Mouse (Mus musculus) forebrain, embryonic 14.5 days (tissue): ENCODE measurements at regions not wholly inside any gene's neighbourhood (a gene's known extent, or its start where the extent isn't known, plus 50 kb on each side); places are given as distances from the start of the nearest gene placed in this dataset.

Experiments used
- ATAC-seq: fragments of 200-750 bp; cut with Nextera tagmentation; 2 replicates; pipeline ENCODE4 v1.8.0; 2017; ENCODE audit warnings: mild to moderate bottlenecking, moderate library complexity
- DNase-seq: peaks from one replicate; pipeline ENCODE4 v3.0.0-alpha.2; 2015; ENCODE audit warnings: low spot score
- H3K27ac ChIP-seq: fragments of 300-500 bp; sonication (generic); 2 replicates; pipeline ENCODE4 v1.5.1; 2014; ENCODE audit warnings: low read depth, mild to moderate bottlenecking, control low read depth, low read length, moderate library complexity
- H3K27me3 ChIP-seq: fragments of 300-500 bp; sonication (generic); replicated peaks from 2 replicates; pipeline ENCODE4 v1.6.1; 2014; ENCODE audit warnings: low read length, control low read depth, mixed read lengths; ENCODE audit not compliant: control insufficient read depth, insufficient read depth
- H3K36me3 ChIP-seq: fragments of 300-500 bp; sonication (generic); 2 replicates; pipeline ENCODE4 v1.6.1; 2014; ENCODE audit warnings: low read length, control low read depth; ENCODE audit not compliant: control insufficient read depth, insufficient read depth
- H3K4me1 ChIP-seq: fragments of 300-500 bp; sonication (generic); 2 replicates; pipeline ENCODE4 v1.6.1; 2014; ENCODE audit warnings: antibody characterized with exemption, low read length, control low read depth; ENCODE audit not compliant: control insufficient read depth, insufficient read depth
- H3K4me2 ChIP-seq: fragments of 300-500 bp; sonication (generic); 2 replicates; pipeline ENCODE4 v1.6.1; 2014; ENCODE audit warnings: mild to moderate bottlenecking, control low read depth, low read length
- H3K4me3 ChIP-seq: fragments of 300-500 bp; sonication (generic); 2 replicates; pipeline ENCODE4 v1.5.1; 2014; ENCODE audit warnings: low read depth, low read length, control low read depth
- H3K9ac ChIP-seq: fragments of 300-500 bp; sonication (generic); 2 replicates; pipeline ENCODE4 v1.6.1; 2014; ENCODE audit warnings: mild to moderate bottlenecking, low read length, control low read depth, moderate library complexity
- H3K9me3 ChIP-seq: fragments of 300-500 bp; sonication (generic); replicated peaks from 2 replicates; pipeline ENCODE4 v1.6.1; 2016; ENCODE audit warnings: low read length, control low read depth, mixed read lengths; ENCODE audit not compliant: control insufficient read depth
- WGBS: fragments of 180-500 bp; shearing (Covaris S2); extraction: QIAGEN DNeasy Blood & Tissue Kit; methylation state at CpG from one replicate; pipeline ENCODE4 v1.1.7; 2014; 5-methylcytosine and 5-hydroxymethylcytosine counted together

- Histone ChIP-seq H3K27ac (peak overlapping the region; percentile 63), H3K4me3 (no peak overlapping the region), H3K9me3 (no peaks in the 10 kb centered on the region), H3K36me3 (no peaks in the 10 kb centered on the region), H3K4me1 (peaks cover 35% of the 10 kb centered on the region), H3K27me3 (no peaks in the 10 kb centered on the region), H3K4me2 (no peak overlapping the region), H3K9ac (no peak overlapping the region)
- DNase-seq (peak; percentile 60), ATAC-seq (no peak)
- 34% methylated on average over 17 of the region's 17 CpGs for WGBS
Measured at GRCm38 (mm10) chr6:51060848-51061535, 371.5 kb upstream of the Nfe2l3 start.

DNA sequence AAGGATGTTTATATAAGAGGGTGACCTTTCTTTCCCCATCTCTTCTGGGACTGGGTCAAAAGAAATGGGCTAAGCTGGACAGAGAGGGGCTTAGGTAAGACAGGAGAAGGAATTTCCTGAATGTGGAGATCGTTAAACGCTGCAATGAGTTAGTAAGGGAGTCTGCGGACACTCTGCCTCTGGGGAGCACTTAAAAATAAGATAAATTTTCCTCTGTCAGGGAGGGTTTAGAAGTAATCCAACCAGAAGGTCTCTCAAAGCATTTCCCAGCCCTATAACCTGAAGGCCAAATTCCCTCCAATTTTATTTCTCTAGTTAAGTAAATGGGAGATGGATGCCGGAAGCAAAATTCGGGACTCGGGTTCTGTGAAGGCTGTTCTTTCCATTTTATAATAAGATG lies 367.3 kb upstream of the Nfe2l3 start:
- Histone ChIP-seq H3K27me3 (no peaks in the 10 kb centered on the region), H3K4me1 (peaks cover 25% of the 10 kb centered on the region), H3K27ac (no peak overlapping the region), H3K36me3 (no peaks in the 10 kb centered on the region), H3K9me3 (no peaks in the 10 kb centered on the region), H3K9ac (no peak overlapping the region), H3K4me2 (no peak overlapping the region), H3K4me3 (no peak overlapping the region)
- no peak for ATAC-seq
- WGBS, result 77% methylated on average over 6 of the region's 6 CpGs
- DNase-seq, result no peak

DNA sequence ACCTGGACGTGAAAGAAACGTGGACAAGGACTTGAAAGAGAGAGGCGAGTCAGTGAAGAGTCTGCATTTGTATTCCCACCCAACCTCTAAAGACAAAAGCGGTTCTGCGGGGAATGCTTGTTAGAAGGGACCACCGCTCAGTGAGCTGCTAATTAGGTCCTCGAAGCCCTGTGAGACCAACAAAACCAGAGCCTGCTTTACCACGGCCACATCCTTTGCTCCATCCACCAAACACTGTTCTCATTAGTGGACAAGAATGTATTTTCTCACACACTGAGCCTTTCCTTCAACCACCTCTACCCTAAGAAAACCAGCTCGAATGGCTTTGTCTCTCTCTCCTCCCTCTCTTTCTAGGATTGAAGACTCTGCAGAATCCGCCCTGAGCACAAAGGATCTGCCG lies 365.1 kb upstream of the Nfe2l3 start:
- ATAC-seq, result peak; percentile 63

GRCm38 (mm10) chr6:51069945-51070344 lies 362.5 kb upstream of the Nfe2l3 start:
- 31% methylated on average over 5 of the region's 5 CpGs for WGBS
- Histone ChIP-seq H3K9ac (no peak overlapping the region), H3K4me3 (no peak overlapping the region), H3K9me3 (no peaks in the 10 kb centered on the region), H3K4me2 (no peak overlapping the region), H3K4me1 (peaks cover 24% of the 10 kb centered on the region; the same call in 1 of the 2 replicates), H3K27me3 (no peaks in the 10 kb centered on the region), H3K36me3 (no peaks in the 10 kb centered on the region), H3K27ac (no peak overlapping the region)
- ATAC-seq (no peak), DNase-seq (no peak)

More for the DNA sequence above, 365.1 kb upstream of the Nfe2l3 start:
- H3K36me3 ChIP-seq, result no peaks in the 10 kb centered on the region
- no peaks in the 10 kb centered on the region for H3K27me3 ChIP-seq
- WGBS, result 10% methylated on average over 11 of the region's 11 CpGs
- H3K9ac ChIP-seq, result no peak overlapping the region
- no peak for DNase-seq
- no peak overlapping the region for H3K4me3 ChIP-seq
- no peak overlapping the region for H3K4me2 ChIP-seq
- H3K4me1 ChIP-seq, result peaks cover 24% of the 10 kb centered on the region; the same call in 1 of the 2 replicates
- no peaks in the 10 kb centered on the region for H3K9me3 ChIP-seq
- peak overlapping the region; percentile 59; the same call in 1 of the 2 replicates for H3K27ac ChIP-seq

DNA sequence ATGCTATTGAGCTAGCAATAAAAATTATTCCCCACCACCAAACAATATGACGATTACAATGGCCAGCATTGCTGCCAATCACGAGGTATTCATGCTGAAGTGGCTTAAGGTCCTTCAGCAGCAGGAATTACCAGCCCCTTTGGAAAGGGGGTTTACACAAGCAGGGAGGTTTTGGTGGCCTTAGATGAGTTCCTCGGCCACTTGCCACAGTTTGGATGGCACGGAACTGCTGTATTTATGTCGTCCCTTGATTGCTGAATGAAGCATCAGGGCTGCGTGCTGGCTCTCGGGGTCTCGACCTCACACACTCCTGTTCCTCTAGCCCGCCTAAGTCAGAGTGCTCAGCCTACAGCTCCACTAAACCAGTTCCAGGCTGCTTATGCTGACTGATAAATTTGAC lies 361.2 kb upstream of the Nfe2l3 start:
- ATAC-seq (no peak), DNase-seq (no peak)
- WGBS, result 33% methylated on average over 9 of the region's 9 CpGs
- no peaks in the 10 kb centered on the region for H3K27me3 ChIP-seq
- no peak overlapping the region for H3K4me3 ChIP-seq
- peaks cover 24% of the 10 kb centered on the region; the same call in 1 of the 2 replicates for H3K4me1 ChIP-seq
- no peaks in the 10 kb centered on the region for H3K36me3 ChIP-seq
- no peak overlapping the region for H3K27ac ChIP-seq
- no peak overlapping the region for H3K9ac ChIP-seq
- no peak overlapping the region for H3K4me2 ChIP-seq
- H3K9me3 ChIP-seq, result no peaks in the 10 kb centered on the region

GRCm38 (mm10) chr6:51075026-51075425 lies 357.4 kb upstream of the Nfe2l3 start:
- Histone ChIP-seq H3K27ac (peak overlapping the region; percentile 29; the same call in 1 of the 2 replicates), H3K9ac (no peak overlapping the region), H3K36me3 (no peaks in the 10 kb centered on the region), H3K4me1 (peaks cover 34% of the 10 kb centered on the region), H3K27me3 (no peaks in the 10 kb centered on the region), H3K4me2 (no peak overlapping the region), H3K4me3 (no peak overlapping the region), H3K9me3 (no peaks in the 10 kb centered on the region)
- no peak for DNase-seq
- no peak for ATAC-seq
- WGBS, result 67% methylated on average over 8 of the region's 8 CpGs

DNA sequence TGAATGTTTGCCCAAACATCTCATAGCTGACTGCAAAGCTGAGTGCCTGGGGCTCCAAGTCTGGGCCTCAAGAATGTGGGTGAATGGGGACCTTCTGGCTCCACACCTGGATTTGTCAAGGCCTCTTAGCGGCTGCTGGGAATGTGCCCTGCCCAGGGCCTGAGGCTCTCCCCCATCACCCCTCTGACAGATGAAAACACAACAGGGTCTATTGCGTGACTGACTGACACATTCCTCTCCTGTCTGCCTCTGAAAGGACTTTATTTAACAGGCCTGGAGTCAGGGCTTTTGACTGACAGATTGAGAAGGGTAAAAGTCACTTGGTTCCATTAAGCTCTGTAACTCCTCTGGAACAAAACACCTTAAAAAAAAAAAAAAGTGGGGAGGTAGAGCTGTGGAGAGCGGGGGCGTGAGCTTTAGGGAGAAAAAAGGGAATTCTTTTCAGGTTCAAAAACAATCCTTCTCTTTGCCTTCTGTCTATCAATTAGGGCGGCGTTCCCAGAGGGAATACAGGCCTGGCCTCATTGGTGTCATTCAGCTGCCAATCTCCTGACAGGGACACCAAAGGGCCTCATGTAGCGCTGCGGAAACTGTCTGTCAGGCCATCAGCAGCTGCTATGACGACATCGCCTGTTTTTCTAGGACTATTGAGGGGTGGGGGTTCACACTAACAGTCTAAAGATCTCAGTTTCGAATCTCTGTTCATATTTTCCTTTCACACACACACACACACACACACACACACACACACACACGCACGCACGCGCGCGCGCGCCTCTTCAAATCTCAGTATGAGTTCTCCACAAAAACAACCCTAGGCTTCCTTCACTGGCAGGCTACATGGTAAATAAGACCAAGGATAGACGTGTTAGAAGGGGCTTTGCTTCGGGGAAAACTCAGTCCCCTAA lies 355.4 kb upstream of the Nfe2l3 start:
- no peak overlapping the region for H3K4me3 ChIP-seq
- H3K4me2 ChIP-seq, result peak overlapping the region; percentile 19; the same call in 1 of the 2 replicates
- no peak overlapping the region; the same call in 1 of the 2 replicates for H3K9ac ChIP-seq
- H3K4me1 ChIP-seq, result peaks cover 23% of the 10 kb centered on the region
- peak; percentile 96 for DNase-seq
- no peaks in the 10 kb centered on the region for H3K36me3 ChIP-seq
- peak overlapping the region; percentile 90 for H3K27ac ChIP-seq
- H3K27me3 ChIP-seq, result no peaks in the 10 kb centered on the region
- H3K9me3 ChIP-seq, result no peaks in the 10 kb centered on the region
- peak; percentile 92 for ATAC-seq
- 13% methylated on average over 21 of the region's 21 CpGs for WGBS

GRCm38 (mm10) chr6:51077769-51078096 lies 354.7 kb upstream of the Nfe2l3 start:
- H3K4me1 ChIP-seq, result peaks cover 23% of the 10 kb centered on the region
- DNase-seq (no peak), ATAC-seq (peak; percentile 49)
- no peaks in the 10 kb centered on the region for H3K27me3 ChIP-seq
- H3K9me3 ChIP-seq, result no peaks in the 10 kb centered on the region
- WGBS, result 17% methylated on average over 6 of the region's 6 CpGs
- H3K4me3 ChIP-seq, result no peak overlapping the region
- peak overlapping the region; percentile 19; the same call in 1 of the 2 replicates for H3K4me2 ChIP-seq
- H3K27ac ChIP-seq, result peak overlapping the region; percentile 90
- peak overlapping the region; percentile 18; the same call in 1 of the 2 replicates for H3K9ac ChIP-seq
- H3K36me3 ChIP-seq, result no peaks in the 10 kb centered on the region
